Mouse (Mus musculus) myocyte (in vitro differentiated cells): ENCODE data around the gene Banp. TPM values are rescaled to one million over a fixed set of nuclear protein-coding genes. Genes with fewer than 3 reads are reported as not detected.

Experiments used
- H3K27me3 ChIP-seq: one replicate; pipeline ENCODE4 v1.6.1; 2011; ENCODE audit not compliant: control insufficient read depth, insufficient read depth, insufficient read length
- H3K36me3 ChIP-seq: one replicate; pipeline ENCODE4 v1.6.1; 2011; ENCODE audit not compliant: control insufficient read depth, insufficient read depth
- H3K4me2 ChIP-seq: one replicate; pipeline ENCODE4 v1.6.1; 2011; ENCODE audit warnings: low read depth, control low read depth
- H3K4me3 ChIP-seq: one replicate; pipeline ENCODE4 v1.5.1; 2011; ENCODE audit warnings: mild to moderate bottlenecking, control low read depth, moderate library complexity
- H3K79me2 ChIP-seq: one replicate; pipeline ENCODE4 v1.6.1; 2011; ENCODE audit not compliant: control insufficient read depth, insufficient read depth
- H3ac ChIP-seq: one replicate; pipeline ENCODE4 v1.6.1; 2011; ENCODE audit not compliant: control insufficient read depth, insufficient read length
- CEBPB ChIP-seq: IDR thresholded peaks from 2 replicates; pipeline ENCODE4 v1.6.1; 2011; ENCODE audit warnings: mild to moderate bottlenecking, moderate library complexity; ENCODE audit not compliant: poor library complexity, insufficient read depth, severe bottlenecking
- E2F4 ChIP-seq: IDR thresholded peaks from one replicate; pipeline ENCODE4 v1.6.1; 2011; ENCODE audit warnings: mild to moderate bottlenecking, control low read depth, moderate library complexity; ENCODE audit not compliant: insufficient read depth
- MAX ChIP-seq: IDR thresholded peaks from one replicate; pipeline ENCODE4 v1.6.1; 2011; ENCODE audit warnings: low read depth, mild to moderate bottlenecking, control low read depth
- MYOD1 ChIP-seq, 3 experiments: IDR thresholded peaks; one replicate each; pipeline ENCODE4 v1.6.1; 2011; ENCODE audit warnings: control low read depth in 2 of 3, low read depth in 2 of 3, mild to moderate bottlenecking in 2 of 3, moderate library complexity in 1 of 3; ENCODE audit not compliant: insufficient read length in 2 of 3, control insufficient read depth in 1 of 3
- MYOG ChIP-seq, 3 experiments: IDR thresholded peaks; one replicate each; pipeline ENCODE4 v1.6.1; 2011; ENCODE audit warnings: control low read depth in 2 of 3, low read depth in 2 of 3, mild to moderate bottlenecking in 2 of 3; ENCODE audit not compliant: insufficient read length in 2 of 3, control insufficient read depth in 1 of 3, insufficient read depth in 1 of 3
- POLR2A ChIP-seq: IDR thresholded peaks from one replicate; pipeline ENCODE4 v1.6.1; 2011; ENCODE audit warnings: low read depth, mild to moderate bottlenecking, control low read depth, moderate library complexity; ENCODE audit not compliant: insufficient read length
- POLR2AphosphoS2 ChIP-seq: IDR thresholded peaks from one replicate; pipeline ENCODE4 v1.6.1; 2011; ENCODE audit warnings: low read depth, control low read depth; ENCODE audit not compliant: insufficient read length
- REST ChIP-seq: IDR thresholded peaks from one replicate; pipeline ENCODE4 v1.6.1; 2011; ENCODE audit warnings: mild to moderate bottlenecking, control low read depth, moderate library complexity; ENCODE audit not compliant: insufficient read depth, insufficient read length
- SRF ChIP-seq: IDR thresholded peaks from one replicate; pipeline ENCODE4 v1.6.1; 2011; ENCODE audit warnings: low read depth; ENCODE audit not compliant: control insufficient read depth, insufficient read length
- TCF12 ChIP-seq: IDR thresholded peaks from one replicate; pipeline ENCODE4 v1.6.1; 2011; ENCODE audit warnings: mild to moderate bottlenecking, control low read depth; ENCODE audit not compliant: poor library complexity, insufficient read depth, severe bottlenecking
- TCF3 ChIP-seq: IDR thresholded peaks from one replicate; pipeline ENCODE4 v1.6.1; 2011; ENCODE audit warnings: low read depth, control low read depth; ENCODE audit not compliant: insufficient read length
- USF1 ChIP-seq: IDR thresholded peaks from one replicate; pipeline ENCODE4 v1.6.1; 2011; ENCODE audit warnings: low read depth, mild to moderate bottlenecking, control low read depth, moderate library complexity
- polyA plus RNA-seq: library from polyadenylated mRNA; unstranded; fragments of >200 nt; fragmentation: generic; extraction: Trizol; gene quantifications from one replicate; pipeline ENCODE4 v1.2.1, GENCODE M21; 2012; ENCODE audit warnings: missing spikeins

The Banp gene
- polyA plus RNA-seq, 1 experiment: 30.3 TPM

GRCm38 (mm10) chr8:121909663-121910062 is 39.9 kb upstream of the Banp start:
- no peak overlapping the region for H3K4me2 ChIP-seq

GRCm38 (mm10) chr8:121911400-121911799 is 38.1 kb upstream of the Banp start:
- H3K4me3 ChIP-seq: no peak overlapping the region
- H3K36me3 ChIP-seq: no peaks in the 10 kb centered on the region
- H3ac ChIP-seq: no peak overlapping the region
- peaks cover 10% of the 10 kb centered on the region for H3K79me2 ChIP-seq
- H3K4me2 ChIP-seq: no peak overlapping the region
- no peaks in the 10 kb centered on the region for H3K27me3 ChIP-seq
- peak in 1 of 3 experiments; percentile 46 for TF ChIP-seq MYOD1 (IDR thresholded peaks at IDR 0.05; ENCODE audit: control insufficient read depth in 1 of 3, insufficient read length in 2 of 3, low read depth in 2 of 3)
- peak in 1 of 3 experiments; percentile 51 for TF ChIP-seq MYOG (IDR thresholded peaks at IDR 0.05; ENCODE audit: control insufficient read depth in 1 of 3, insufficient read depth in 1 of 3, insufficient read length in 2 of 3, low read depth in 2 of 3)
- no peak for TF ChIP-seq USF1
- no peak for TF ChIP-seq REST

More at GRCm38 (mm10) chr8:121909663-121910062, 39.9 kb upstream of the Banp start:
- no peak overlapping the region for H3K4me3 ChIP-seq
- TF ChIP-seq E2F4: no peak
- no peak for TF ChIP-seq POLR2AphosphoS2
- TF ChIP-seq MAX: no peak
- TF ChIP-seq REST: no peak
- no peak for TF ChIP-seq CEBPB
- TF ChIP-seq USF1: no peak
- H3K79me2 ChIP-seq: peaks cover 27% of the 10 kb centered on the region
- H3K27me3 ChIP-seq: no peaks in the 10 kb centered on the region
- H3K36me3 ChIP-seq: peaks cover 8% of the 10 kb centered on the region
- no peak overlapping the region for H3ac ChIP-seq

GRCm38 (mm10) chr8:121911987-121912386 is 37.6 kb upstream of the Banp start:
- H3K79me2 ChIP-seq: peaks cover 4% of the 10 kb centered on the region
- H3K27me3 ChIP-seq: no peaks in the 10 kb centered on the region
- no peak for TF ChIP-seq MYOG (IDR thresholded peaks at IDR 0.05; ENCODE audit: control insufficient read depth in 1 of 3, insufficient read depth in 1 of 3, insufficient read length in 2 of 3, low read depth in 2 of 3)
- no peak for TF ChIP-seq CEBPB
- no peak overlapping the region for H3K4me2 ChIP-seq
- H3K36me3 ChIP-seq: no peaks in the 10 kb centered on the region
- H3ac ChIP-seq: no peak overlapping the region
- H3K4me3 ChIP-seq: no peak overlapping the region

- TF ChIP-seq MAX (no peak), POLR2AphosphoS2 (no peak), REST (no peak), MYOG (IDR thresholded peaks at IDR 0.05; ENCODE audit: control insufficient read depth in 1 of 3, insufficient read depth in 1 of 3, insufficient read length in 2 of 3, low read depth in 2 of 3) (no peak), POLR2A (no peak), CEBPB (no peak), TCF3 (no peak), SRF (no peak), E2F4 (no peak), TCF12 (no peak), USF1 (no peak), MYOD1 (IDR thresholded peaks at IDR 0.05; ENCODE audit: control insufficient read depth in 1 of 3, insufficient read length in 2 of 3, low read depth in 2 of 3) (no peak)
- Histone ChIP-seq H3K79me2 (no peaks in the 10 kb centered on the region), H3K36me3 (no peaks in the 10 kb centered on the region), H3K27me3 (no peaks in the 10 kb centered on the region), H3ac (no peak overlapping the region), H3K4me2 (no peak overlapping the region), H3K4me3 (no peak overlapping the region)
Measured at GRCm38 (mm10) chr8:121912831-121913230, 36.7 kb upstream of the Banp start.

GRCm38 (mm10) chr8:121913378-121913777 is 36.2 kb upstream of the Banp start:
- H3K4me3 ChIP-seq: no peak overlapping the region
- H3K36me3 ChIP-seq: no peaks in the 10 kb centered on the region
- no peak overlapping the region for H3K4me2 ChIP-seq
- no peaks in the 10 kb centered on the region for H3K27me3 ChIP-seq
- no peak overlapping the region for H3ac ChIP-seq
- TF ChIP-seq USF1 (no peak), TCF12 (no peak), E2F4 (no peak), MYOG (IDR thresholded peaks at IDR 0.05; ENCODE audit: control insufficient read depth in 1 of 3, insufficient read depth in 1 of 3, insufficient read length in 2 of 3, low read depth in 2 of 3) (peak in 1 of 3 experiments; percentile 31), REST (no peak)
- H3K79me2 ChIP-seq: no peaks in the 10 kb centered on the region

- H3K36me3 ChIP-seq: no peaks in the 10 kb centered on the region
- H3K79me2 ChIP-seq: no peaks in the 10 kb centered on the region
- no peaks in the 10 kb centered on the region for H3K27me3 ChIP-seq
- TF ChIP-seq POLR2AphosphoS2 (no peak), USF1 (peak; percentile 12), MAX (no peak), TCF3 (no peak)
- H3ac ChIP-seq: no peak overlapping the region
- no peak overlapping the region for H3K4me3 ChIP-seq
- peak overlapping the region; percentile 12 for H3K4me2 ChIP-seq
Measured at GRCm38 (mm10) chr8:121919158-121919557, 30.4 kb upstream of the Banp start.
